Mouse (Mus musculus) heart, postnatal 25 days (tissue): ENCODE results near the gene Odf2. TPM values are rescaled to one million over a fixed set of nuclear protein-coding genes. Genes with fewer than 3 reads are reported as not detected.

ENCODE experiments used
- microRNA-seq: library from miRNA; unstranded; fragments of <30 nt; microRNA quantifications from one replicate; pipeline ENCODE4 v1.2.0, GENCODE M21; 2022
- total RNA-seq, 2 experiments: library from RNA; stranded (reverse); gene quantifications; 2 replicates each; pipeline ENCODE4 v1.2.3; 2021

The Odf2 gene
- total RNA-seq, 2 experiments from 2014 or later = 20.2 to 23.2 TPM

Small RNA genes within 50 kb of the gene (microRNA-seq; reads per million reads assigned to microRNA genes)
- not detected for gene Mir219a-2
- gene Mir219b = not detected

Other genes with a start within 250 kb of the Odf2 start
- gene Gm13420, start 137.5 kb upstream of the Odf2 start, total RNA-seq = not detected
- not detected for gene Gm13547, start 129.9 kb upstream of the Odf2 start, total RNA-seq
- 10 to 100 TPM; 17.2 to 18.3 TPM for gene Coq4, start 101.7 kb upstream of the Odf2 start, total RNA-seq
- 10 to 100 TPM; 30.3 to 34.1 TPM for gene Trub2, start 100.7 kb upstream of the Odf2 start, total RNA-seq
- 10 to 100 TPM; 17.9 to 18.7 TPM for gene Slc27a4, start 86.6 kb upstream of the Odf2 start, total RNA-seq
- 10 to 100 TPM; 31.8 to 32.4 TPM for gene Urm1, start 69.1 kb upstream of the Odf2 start, total RNA-seq
- 1 to 10 TPM; 4.6 to 5.8 TPM for gene Cercam, start 20.1 kb upstream of the Odf2 start, total RNA-seq
- gene Gle1, start 46.2 kb downstream of the Odf2 start, total RNA-seq = 10 to 100 TPM; 25.4 to 26.6 TPM
- gene Sptan1, start 76.3 kb downstream of the Odf2 start, total RNA-seq = 100 to 1,000 TPM; 208 to 216 TPM
- 1 to 10 TPM; 6.5 to 6.8 TPM for gene Wdr34, start 159.7 kb downstream of the Odf2 start, total RNA-seq
- 100 to 1,000 TPM in 1 of 2 experiments, 10 to 100 TPM in 1; 95.8 to 106 TPM for gene Set, start 168.2 kb downstream of the Odf2 start, total RNA-seq
- 10 to 100 TPM; 10.5 to 13.2 TPM for gene Pkn3, start 188.5 kb downstream of the Odf2 start, total RNA-seq
- 1 to 10 TPM; 3.9 to 4.7 TPM for gene Zdhhc12, start 204.4 kb downstream of the Odf2 start, total RNA-seq
- 10 to 100 TPM; 23.5 to 26.7 TPM for gene Zer1, start 235.4 kb downstream of the Odf2 start, total RNA-seq
- gene Tbc1d13, start 244.5 kb downstream of the Odf2 start, total RNA-seq = 10 to 100 TPM; 19.9 to 23.0 TPM